18 mouse cellular contexts compared by ENCODE assay signal in the genomic region with DNA sequence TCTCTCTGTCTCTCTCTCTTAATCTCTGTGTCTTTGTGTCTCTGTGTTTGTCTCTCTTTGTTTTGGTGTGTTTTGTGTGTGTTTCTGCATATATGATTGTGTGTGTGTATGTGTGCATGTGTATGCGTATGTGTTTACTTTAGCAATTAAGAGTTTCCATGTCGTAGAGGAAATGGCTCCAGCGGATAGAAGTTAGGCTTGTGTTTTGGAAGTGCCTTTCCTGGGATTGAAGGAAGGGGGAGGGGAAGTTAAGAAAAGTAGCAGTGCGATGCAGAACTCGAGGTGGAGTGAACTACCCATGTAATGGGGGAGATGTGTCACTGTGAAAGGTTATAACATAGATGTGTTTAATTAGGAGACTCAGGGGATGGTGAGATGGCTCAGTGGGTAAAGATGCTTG. TPM values are rescaled to one million over a fixed set of nuclear protein-coding genes. Genes with fewer than 3 reads are reported as not detected.
"Had no signal": no experiment of that assay in that cellular context is flagged by ENCODE, and none has a peak within 500 bp of the region (broad histone marks: within the 10 kb centered on the region; RNA-seq: fewer than 3 reads in every experiment).

No protein-coding gene starts in this region.

- H3K36me3 ChIP-seq: limb, embryonic 12.5 days; liver, embryonic 13.5 days; midbrain, embryonic 15.5 days; neural tube, embryonic 12.5 days; stomach, embryonic 15.5 days had no signal

- H3K27me3 ChIP-seq: limb, embryonic 12.5 days; liver, embryonic 13.5 days; megakaryocyte, embryonic 14.5 days; midbrain, embryonic 15.5 days; neural tube, embryonic 12.5 days; stomach, embryonic 15.5 days had no signal

- H3K4me1 ChIP-seq: megakaryocyte, embryonic 14.5 days had no signal

- H3K9ac ChIP-seq: limb, embryonic 12.5 days; liver, embryonic 13.5 days; liver, postnatal 0 days; midbrain, embryonic 15.5 days; neural tube, embryonic 12.5 days; stomach, embryonic 15.5 days had no signal

- ATAC-seq: liver, postnatal 0 days; midbrain, embryonic 15.5 days had no signal

- DNase-seq: kidney, adult 8-10 months; kidney, postnatal 36 days; layer of hippocampus, adult 9-11 months; layer of hippocampus, postnatal 36 days; liver; liver, embryonic 13.5 days; liver, postnatal 0 days; thymus, adult 2 months; thymus, postnatal 25 days had no signal

- H3K9me3 ChIP-seq: limb, embryonic 12.5 days; liver, embryonic 13.5 days; midbrain, embryonic 15.5 days; neural tube, embryonic 12.5 days; stomach, embryonic 15.5 days had no signal

- H3K27ac ChIP-seq: limb, embryonic 12.5 days; liver, embryonic 13.5 days; macrophage; midbrain, embryonic 15.5 days; neural tube, embryonic 12.5 days; stomach, embryonic 15.5 days had no signal

- H3K4me2 ChIP-seq: limb, embryonic 12.5 days; liver, embryonic 13.5 days; midbrain, embryonic 11.5 days; midbrain, embryonic 15.5 days; neural tube, embryonic 12.5 days; stomach, embryonic 15.5 days had no signal

- H3K4me3 ChIP-seq: limb, embryonic 12.5 days; liver, embryonic 13.5 days; megakaryocyte, embryonic 14.5 days; midbrain, embryonic 15.5 days; neural tube, embryonic 12.5 days; stomach, embryonic 15.5 days had no signal

RNA-seq across cellular contexts. Expression of a gene that starts 48.8 kb away (rescaled TPM):
- total RNA-seq: monocyte, adult 5-6 weeks; neutrophil, adult 5-6 weeks had no signal
- polyA plus RNA-seq: macrophage; thymus, adult 2 months had no signal

RNA-seq across cellular contexts. Expression of a gene that starts 48.9 kb away (rescaled TPM):
- total RNA-seq: monocyte, adult 5-6 weeks; neutrophil, adult 5-6 weeks had no signal
- polyA plus RNA-seq: macrophage had no signal
